Mouse (Mus musculus) splenic B cell, adult 2 months (primary cell): ENCODE measurements around the gene Serpina12.
A peak's percentile ranks its signal among the peaks of the same experiment; 100 is the strongest.

Experiments
- DNase-seq: peaks from one replicate; pipeline ENCODE4 v3.0.0-alpha.2; 2011; ENCODE audit warnings: low read depth, low spot score
- H3K27me3 ChIP-seq: 2 replicates; pipeline ENCODE4 v1.6.1; 2012; ENCODE audit warnings: mild to moderate bottlenecking, low read length, moderate library complexity, mixed read lengths; ENCODE audit not compliant: control insufficient read depth, poor library complexity, insufficient read depth, severe bottlenecking
- H3K36me3 ChIP-seq: 2 replicates; pipeline ENCODE4 v1.6.1; 2012; ENCODE audit warnings: mild to moderate bottlenecking, low read length, moderate library complexity, mixed read lengths; ENCODE audit not compliant: control insufficient read depth, poor library complexity, insufficient read depth, severe bottlenecking

The Serpina12 gene

GRCm38 (mm10) chr12:103992945-103993344 is 51.3 kb downstream of the Serpina12 start:
- Histone ChIP-seq H3K36me3 (no peaks in the 10 kb centered on the region), H3K27me3 (no peaks in the 10 kb centered on the region)
- no peak for DNase-seq

- no peaks in the 10 kb centered on the region for H3K27me3 ChIP-seq
- DNase-seq: no peak
- H3K36me3 ChIP-seq: no peaks in the 10 kb centered on the region
Observed at GRCm38 (mm10) chr12:103989857-103990256, 54.4 kb downstream of the Serpina12 start, which contains the start of gene Serpina11. Gene Serpina11 (minus strand): TSS chr12:103989957.

- Histone ChIP-seq H3K36me3 (no peaks in the 10 kb centered on the region), H3K27me3 (no peaks in the 10 kb centered on the region)
- DNase-seq: no peak
Observed at GRCm38 (mm10) chr12:103989514-103989767, 54.8 kb downstream of the Serpina12 start.

- H3K36me3 ChIP-seq: no peaks in the 10 kb centered on the region
- H3K27me3 ChIP-seq: no peaks in the 10 kb centered on the region
- DNase-seq: no peak
Observed at GRCm38 (mm10) chr12:103988754-103989513, 55.3 kb downstream of the Serpina12 start.

GRCm38 (mm10) chr12:103985868-103986267 is 58.4 kb downstream of the Serpina12 start:
- no peaks in the 10 kb centered on the region for H3K36me3 ChIP-seq
- H3K27me3 ChIP-seq: no peaks in the 10 kb centered on the region
- no peak for DNase-seq

GRCm38 (mm10) chr12:103984935-103985334 is 59.3 kb downstream of the Serpina12 start:
- peak; percentile 34 for DNase-seq
- H3K36me3 ChIP-seq: no peaks in the 10 kb centered on the region
- H3K27me3 ChIP-seq: no peaks in the 10 kb centered on the region

GRCm38 (mm10) chr12:103981646-103982360 is 62.4 kb downstream of the Serpina12 start:
- no peak for DNase-seq
- Histone ChIP-seq H3K36me3 (no peaks in the 10 kb centered on the region), H3K27me3 (no peaks in the 10 kb centered on the region)
